Mouse (Mus musculus): Measurements from ENCODE around the gene Pla2g4a. TPM values are rescaled to one million over a fixed set of nuclear protein-coding genes. Genes with fewer than 3 reads are reported as not detected.
A peak's percentile ranks its signal among the peaks of the same experiment; 100 is the strongest.

Gene Pla2g4a
- total and polyA plus RNA-seq, 2 experiments from 2014 or later, result 0.78 to 1.8 TPM

DNA sequence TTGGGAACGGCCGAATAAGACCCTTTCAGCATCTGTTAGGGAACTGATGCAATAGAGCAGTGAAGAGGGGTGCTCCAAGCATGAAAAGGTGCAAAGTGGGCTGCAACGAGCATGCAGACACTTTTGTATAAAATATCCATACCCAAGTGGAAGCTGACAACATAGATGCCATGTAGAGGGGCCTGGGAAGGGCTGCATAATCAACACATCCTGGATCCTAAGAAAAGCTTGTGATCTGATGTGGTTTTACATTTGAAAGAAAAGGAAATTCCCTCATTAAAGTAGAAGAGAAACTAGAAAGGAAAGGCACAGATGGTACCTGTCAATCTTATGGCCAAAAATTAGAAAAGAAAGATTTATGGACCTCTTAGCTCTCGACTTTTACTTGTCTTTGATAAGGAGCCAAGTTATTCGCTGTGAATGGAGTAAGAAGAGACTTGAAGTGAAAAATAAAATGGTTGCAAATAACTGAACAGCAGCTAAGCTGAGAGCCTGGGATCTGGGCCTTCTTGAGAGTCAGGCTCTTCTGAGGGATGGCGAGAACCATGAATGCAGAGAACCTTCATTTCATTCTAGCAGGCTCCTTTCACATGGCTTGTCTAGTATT, 78.6 kb downstream of the Pla2g4a start:
- Histone ChIP-seq H3K36me3 (ENCODE audit: insufficient read depth, low read length) (no peaks in the 10 kb centered on the region), H3K27me3 (ENCODE audit: insufficient read depth, low read length) (no peaks in the 10 kb centered on the region), H3K4me1 (ENCODE audit: insufficient read depth, low read length) (no peaks in the 10 kb centered on the region), H3K9me3 (ENCODE audit: low read length) (no peaks in the 10 kb centered on the region), H3K4me3 (ENCODE audit: low read length) (no peak overlapping the region), H3K9ac (replicated peaks; ENCODE audit: low read length) (no peak overlapping the region), H3K4me2 (ENCODE audit: low read depth, low read length) (no peak overlapping the region), H3K27ac (no peak overlapping the region)
- DNase-seq (ENCODE audit: low spot score) (no peak), ATAC-seq (no peak)
- no peak for TF ChIP-seq CTCF (IDR thresholded peaks at IDR 0.05; ENCODE audit: low read depth)
- WGBS, result 66% methylated on average over 6 of the region's 6 CpGs

DNA sequence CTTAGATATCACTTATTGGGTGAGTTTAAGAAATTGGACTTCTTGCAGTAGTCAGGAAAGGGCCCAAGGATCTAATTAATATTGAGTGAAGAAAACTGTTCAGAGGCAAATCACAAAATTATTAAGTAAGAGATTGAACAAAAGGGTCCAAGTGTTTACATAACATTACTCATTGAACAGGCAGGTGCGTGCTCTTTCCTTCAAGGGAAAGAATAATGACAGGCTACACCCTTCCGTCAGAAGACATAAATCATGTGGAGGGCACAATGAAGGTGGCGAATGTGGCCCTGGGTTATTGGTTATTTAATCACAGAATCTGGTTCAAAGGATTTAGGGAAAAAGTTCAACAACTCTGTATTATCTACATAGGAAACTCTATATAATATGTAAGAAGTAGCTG, 82.9 kb downstream of the Pla2g4a start:
- DNase-seq (ENCODE audit: low spot score) (no peak), ATAC-seq (no peak)
- WGBS, result 89% methylated on average over 3 of the region's 3 CpGs
- TF ChIP-seq CTCF (IDR thresholded peaks at IDR 0.05; ENCODE audit: low read depth), result no peak
- Histone ChIP-seq H3K27ac (no peak overlapping the region), H3K9ac (replicated peaks; ENCODE audit: low read length) (no peak overlapping the region), H3K4me3 (ENCODE audit: low read length) (no peak overlapping the region), H3K27me3 (ENCODE audit: insufficient read depth, low read length) (no peaks in the 10 kb centered on the region), H3K4me1 (ENCODE audit: insufficient read depth, low read length) (no peaks in the 10 kb centered on the region), H3K9me3 (ENCODE audit: low read length) (no peaks in the 10 kb centered on the region), H3K4me2 (ENCODE audit: low read depth, low read length) (no peak overlapping the region), H3K36me3 (ENCODE audit: insufficient read depth, low read length) (no peaks in the 10 kb centered on the region)

DNA sequence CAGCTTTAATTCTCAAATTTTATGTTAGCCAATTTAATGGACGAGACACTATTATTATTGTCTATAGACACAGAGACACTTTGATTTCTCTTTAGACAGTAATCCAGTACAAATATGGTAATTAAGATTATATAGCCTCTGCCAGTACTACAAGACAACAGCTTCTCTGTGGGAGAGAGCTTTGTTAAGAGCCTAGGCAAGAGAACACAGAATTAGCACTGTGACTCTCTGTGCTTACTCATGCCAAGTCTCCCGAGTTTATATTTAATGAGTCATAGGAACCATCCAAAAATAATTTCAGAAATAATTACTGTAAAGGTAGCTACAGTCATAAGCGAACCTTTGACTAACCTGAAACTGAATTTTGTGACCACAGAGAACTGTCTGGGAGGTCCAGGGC, 84.6 kb downstream of the Pla2g4a start:
- no peak for TF ChIP-seq CTCF (IDR thresholded peaks at IDR 0.05; ENCODE audit: low read depth)
- H3K27me3 ChIP-seq (ENCODE audit: insufficient read depth, low read length), result no peaks in the 10 kb centered on the region
- H3K9me3 ChIP-seq (ENCODE audit: low read length), result no peaks in the 10 kb centered on the region
- H3K36me3 ChIP-seq (ENCODE audit: insufficient read depth, low read length), result no peaks in the 10 kb centered on the region
- no peak overlapping the region for H3K4me3 ChIP-seq (ENCODE audit: low read length)
- H3K27ac ChIP-seq, result no peak overlapping the region
- H3K4me1 ChIP-seq (ENCODE audit: insufficient read depth, low read length), result no peaks in the 10 kb centered on the region
- ATAC-seq, result no peak
- WGBS, result 63% methylated on average over 3 of the region's 3 CpGs
- no peak overlapping the region for H3K9ac ChIP-seq (replicated peaks; ENCODE audit: low read length)
- no peak overlapping the region for H3K4me2 ChIP-seq (ENCODE audit: low read depth, low read length)
- no peak for DNase-seq (ENCODE audit: low spot score)

DNA sequence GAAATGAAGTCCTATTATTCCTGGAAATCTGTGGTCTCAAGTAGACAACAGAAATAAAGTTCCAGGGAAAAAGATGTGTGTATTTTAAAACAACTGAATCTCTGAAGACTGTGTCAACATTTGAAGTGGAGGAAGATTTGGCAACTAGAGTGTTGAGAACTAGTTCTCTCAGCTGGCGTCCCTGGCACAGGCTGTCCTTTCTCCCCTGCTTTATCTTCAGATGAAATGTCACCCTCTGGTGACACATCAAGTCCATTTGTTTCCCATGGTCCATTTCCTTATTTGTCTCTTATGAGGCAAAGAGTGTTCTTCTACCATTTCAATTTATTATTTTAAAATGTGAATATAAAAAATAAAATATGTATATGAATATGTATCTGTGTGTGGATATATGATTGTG, 89.5 kb downstream of the Pla2g4a start:
- ATAC-seq (no peak), DNase-seq (ENCODE audit: low spot score) (no peak)
- whole genome bisulfite sequencing, result 79% methylated on average over 1 of the region's 1 CpGs
- Histone ChIP-seq H3K36me3 (ENCODE audit: insufficient read depth, low read length) (no peaks in the 10 kb centered on the region), H3K4me3 (ENCODE audit: low read length) (no peak overlapping the region), H3K4me2 (ENCODE audit: low read depth, low read length) (no peak overlapping the region), H3K27ac (no peak overlapping the region), H3K4me1 (ENCODE audit: insufficient read depth, low read length) (no peaks in the 10 kb centered on the region), H3K9ac (replicated peaks; ENCODE audit: low read length) (no peak overlapping the region), H3K9me3 (ENCODE audit: low read length) (no peaks in the 10 kb centered on the region), H3K27me3 (ENCODE audit: insufficient read depth, low read length) (no peaks in the 10 kb centered on the region)
- no peak for TF ChIP-seq CTCF (IDR thresholded peaks at IDR 0.05; ENCODE audit: low read depth)

DNA sequence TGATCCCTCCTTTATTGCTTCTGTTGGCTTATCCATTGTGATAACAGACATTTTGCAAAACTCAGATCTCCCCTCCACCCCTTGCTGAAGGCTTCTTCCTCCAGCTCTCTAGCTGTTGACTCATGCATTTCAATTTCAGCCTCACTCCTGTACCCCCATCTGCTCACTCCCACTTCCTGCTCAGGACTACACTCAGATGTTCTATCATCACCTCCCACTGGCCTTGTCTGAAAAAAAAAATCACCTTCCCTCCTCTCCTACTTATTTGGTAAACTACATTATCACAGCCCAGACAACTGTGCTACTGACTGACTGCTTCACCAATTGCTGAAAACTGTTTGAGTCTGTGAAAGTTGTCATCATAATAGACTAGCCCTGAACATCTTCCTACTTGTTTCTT, 93.8 kb downstream of the Pla2g4a start:
- Histone ChIP-seq H3K9ac (replicated peaks; ENCODE audit: low read length) (no peak overlapping the region), H3K4me3 (ENCODE audit: low read length) (no peak overlapping the region), H3K27me3 (ENCODE audit: insufficient read depth, low read length) (no peaks in the 10 kb centered on the region), H3K4me1 (ENCODE audit: insufficient read depth, low read length) (no peaks in the 10 kb centered on the region), H3K4me2 (ENCODE audit: low read depth, low read length) (no peak overlapping the region), H3K27ac (no peak overlapping the region), H3K9me3 (ENCODE audit: low read length) (no peaks in the 10 kb centered on the region), H3K36me3 (ENCODE audit: insufficient read depth, low read length) (no peaks in the 10 kb centered on the region)
- no peak for DNase-seq (ENCODE audit: low spot score)
- ATAC-seq, result no peak
- no peak for TF ChIP-seq CTCF (IDR thresholded peaks at IDR 0.05; ENCODE audit: low read depth)

DNA sequence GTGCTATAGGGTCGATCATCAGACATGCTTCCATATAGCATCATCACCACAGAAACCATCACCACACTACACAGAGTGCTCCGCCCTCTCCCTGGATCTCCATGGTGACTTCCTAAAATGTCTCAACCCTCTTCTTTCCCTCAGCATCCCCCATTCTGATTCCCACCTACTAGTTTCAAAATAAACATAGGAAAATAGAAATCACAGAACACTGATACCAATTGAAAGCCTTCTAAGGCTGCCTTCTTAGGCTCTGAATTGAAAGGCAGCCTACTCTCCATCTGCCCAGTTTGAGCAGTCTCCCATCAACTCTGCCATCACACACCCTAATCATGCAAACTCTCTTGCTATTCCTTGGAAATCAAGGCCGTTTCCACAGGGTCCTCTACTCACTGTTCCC, 94.9 kb downstream of the Pla2g4a start:
- H3K27me3 ChIP-seq (ENCODE audit: insufficient read depth, low read length), result no peaks in the 10 kb centered on the region
- WGBS, result 93% methylated on average over 3 of the region's 3 CpGs

DNA sequence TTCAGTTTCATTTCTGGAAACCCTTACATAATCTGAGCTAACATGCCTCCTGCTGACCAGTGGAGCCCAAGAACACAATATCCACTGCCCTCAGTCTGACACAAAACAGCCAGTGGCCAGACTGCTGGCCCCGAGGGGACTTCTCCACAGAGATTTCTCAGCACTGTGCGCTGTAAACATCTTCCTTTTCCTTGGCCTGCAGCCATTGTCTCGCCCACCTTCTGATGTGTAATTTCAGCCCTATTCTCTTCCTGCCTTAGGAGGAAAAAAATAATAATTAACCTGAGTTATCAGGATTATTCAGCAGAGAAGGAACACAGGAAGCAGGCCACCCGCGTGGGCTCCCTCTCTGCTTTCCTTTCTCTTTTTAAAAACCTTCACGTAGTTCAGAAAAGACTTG, 98.3 kb downstream of the Pla2g4a start:
- WGBS, result 45% methylated on average over 6 of the region's 6 CpGs
- H3K4me1 ChIP-seq (ENCODE audit: insufficient read depth, low read length), result no peaks in the 10 kb centered on the region
- no peaks in the 10 kb centered on the region for H3K9me3 ChIP-seq (ENCODE audit: low read length)
- H3K9ac ChIP-seq (replicated peaks; ENCODE audit: low read length), result no peak overlapping the region
- no peaks in the 10 kb centered on the region for H3K27me3 ChIP-seq (ENCODE audit: insufficient read depth, low read length)
- no peak overlapping the region for H3K4me3 ChIP-seq (ENCODE audit: low read length)
- H3K36me3 ChIP-seq (ENCODE audit: insufficient read depth, low read length), result no peaks in the 10 kb centered on the region
- H3K4me2 ChIP-seq (ENCODE audit: low read depth, low read length), result no peak overlapping the region
- ATAC-seq, result no peak
- TF ChIP-seq CTCF (IDR thresholded peaks at IDR 0.05; ENCODE audit: low read depth), result no peak
- no peak overlapping the region for H3K27ac ChIP-seq
- peak; percentile 3 for DNase-seq (ENCODE audit: low spot score)

More for the DNA sequence above, 94.9 kb downstream of the Pla2g4a start:
- Histone ChIP-seq H3K9me3 (ENCODE audit: low read length) (no peaks in the 10 kb centered on the region), H3K4me1 (ENCODE audit: insufficient read depth, low read length) (no peaks in the 10 kb centered on the region), H3K4me2 (ENCODE audit: low read depth, low read length) (no peak overlapping the region), H3K27ac (no peak overlapping the region), H3K4me3 (ENCODE audit: low read length) (no peak overlapping the region), H3K9ac (replicated peaks; ENCODE audit: low read length) (no peak overlapping the region), H3K36me3 (ENCODE audit: insufficient read depth, low read length) (no peaks in the 10 kb centered on the region)
- no peak for TF ChIP-seq CTCF (IDR thresholded peaks at IDR 0.05; ENCODE audit: low read depth)
- ATAC-seq (no peak), DNase-seq (ENCODE audit: low spot score) (no peak)
